Mouse (Mus musculus) heart, adult 11 months (tissue): ENCODE results near the gene Rusc1.
A peak's percentile ranks its signal among the peaks of the same experiment; 100 is the strongest.
"Not testable (repeated sequence)": the region's sequence is repeated elsewhere in the genome, so short reads cannot be mapped to it uniquely, and the experiment has no call there.

ENCODE experiments used
- DNase-seq: peaks from one replicate; pipeline ENCODE4 v3.0.0; 2022

Rusc1 gene

GRCm38 (mm10) chr3:89091811-89092508 lies 1.2 kb downstream of the Rusc1 start:
- DNase-seq: peak; percentile 92

GRCm38 (mm10) chr3:89090694-89091655 lies 2.1 kb downstream of the Rusc1 start:
- DNase-seq: peak; percentile 99

- peak; percentile 99 for DNase-seq
Measured at GRCm38 (mm10) chr3:89089882-89090591, 3.1 kb downstream of the Rusc1 start.

GRCm38 (mm10) chr3:89088974-89089373 lies 4.1 kb downstream of the Rusc1 start:
- peak; percentile 94 for DNase-seq

- DNase-seq: peak; percentile 95
Measured at GRCm38 (mm10) chr3:89087338-89088110, 5.6 kb downstream of the Rusc1 start.

- DNase-seq: no peak
Measured at GRCm38 (mm10) chr3:89084654-89085190, 8.4 kb downstream of the Rusc1 start.

- no peak for DNase-seq
Measured at GRCm38 (mm10) chr3:89084133-89084532, 9.0 kb downstream of the Rusc1 start.

GRCm38 (mm10) chr3:89082287-89082686 lies 10.8 kb downstream of the Rusc1 start:
- DNase-seq: not testable (repeated sequence)

GRCm38 (mm10) chr3:89077383-89077782 lies 15.7 kb downstream of the Rusc1 start:
- DNase-seq: no peak

- no peak for DNase-seq
Measured at GRCm38 (mm10) chr3:89067265-89067664, 25.8 kb downstream of the Rusc1 start.

GRCm38 (mm10) chr3:89061696-89062095 lies 31.4 kb downstream of the Rusc1 start:
- DNase-seq: no peak

GRCm38 (mm10) chr3:89058783-89059182 lies 34.3 kb downstream of the Rusc1 start:
- DNase-seq: no peak

GRCm38 (mm10) chr3:89058361-89058760 lies 34.8 kb downstream of the Rusc1 start:
- DNase-seq: no peak

GRCm38 (mm10) chr3:89043359-89043758 lies 49.8 kb downstream of the Rusc1 start:
- DNase-seq: peak; percentile 14
